Mouse (Mus musculus) liver (tissue): ENCODE data around the gene Snap25.

Source experiments
- DNase-seq: peaks from one replicate; pipeline ENCODE4 v3.0.0-alpha.2; 2020; ENCODE audit warnings: mixed read lengths

Snap25 gene

DNA sequence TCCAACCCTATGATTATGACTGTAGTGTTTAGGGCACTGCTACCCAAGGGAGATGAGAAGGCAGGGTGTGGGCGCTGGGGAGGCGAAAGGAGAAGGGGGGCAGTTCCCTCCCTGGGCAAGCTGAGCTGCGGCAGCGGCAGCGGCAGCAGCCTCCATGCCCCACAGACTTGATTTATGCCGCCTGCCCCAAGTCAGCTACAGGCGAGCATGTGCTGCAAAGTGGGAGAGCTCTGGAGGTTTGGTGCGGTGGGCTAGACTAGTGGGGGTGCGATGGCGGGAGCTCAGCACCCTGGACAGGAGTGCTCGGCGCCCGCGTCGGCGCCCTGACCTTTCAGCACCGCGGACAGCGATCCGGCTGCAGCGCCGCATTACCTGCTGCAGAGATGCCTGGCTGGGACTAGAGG lies 757 bp downstream of the Snap25 start:
- DNase-seq, result peak; percentile 74

GRCm38 (mm10) chr2:136715531-136715930 lies 2.3 kb downstream of the Snap25 start:
- no peak for DNase-seq

DNA sequence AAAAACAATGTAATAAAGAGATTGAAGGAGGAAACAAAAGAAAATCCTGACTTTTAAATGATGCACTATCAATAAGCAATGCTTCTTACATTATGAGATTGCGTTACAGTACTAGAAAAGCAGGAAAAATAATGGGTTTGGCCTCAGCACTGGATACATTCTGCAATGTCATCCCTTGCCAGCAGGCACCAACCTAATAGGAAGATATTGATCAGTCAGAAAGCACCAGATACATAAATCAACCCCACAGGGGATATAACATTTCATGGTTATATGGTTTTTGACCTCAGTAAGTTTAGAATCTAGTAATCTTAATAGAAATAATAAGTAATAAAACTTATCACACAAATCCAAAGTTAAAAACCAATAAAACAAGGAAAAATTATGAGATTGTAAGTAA lies 3.1 kb downstream of the Snap25 start:
- DNase-seq, result no peak

DNA sequence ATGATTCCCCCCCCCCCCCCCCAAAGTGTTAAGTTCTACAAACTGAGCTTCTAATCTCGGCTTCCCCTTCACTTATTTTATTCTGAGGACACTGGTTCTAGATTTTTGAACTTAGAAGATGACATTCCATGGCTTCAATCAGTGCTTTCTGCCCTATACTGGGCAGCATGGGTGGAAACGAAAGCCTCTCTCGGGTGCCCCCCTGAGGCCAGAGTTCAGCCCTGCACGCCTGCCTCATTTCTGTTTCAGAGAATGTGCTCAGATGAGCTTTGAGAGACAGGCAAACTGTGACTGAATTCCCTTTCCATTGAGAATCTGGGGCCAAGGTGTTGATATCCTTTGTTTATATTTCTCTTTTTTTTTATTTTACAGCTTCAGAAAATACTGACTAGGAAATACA lies 7.0 kb downstream of the Snap25 start:
- no peak for DNase-seq

DNA sequence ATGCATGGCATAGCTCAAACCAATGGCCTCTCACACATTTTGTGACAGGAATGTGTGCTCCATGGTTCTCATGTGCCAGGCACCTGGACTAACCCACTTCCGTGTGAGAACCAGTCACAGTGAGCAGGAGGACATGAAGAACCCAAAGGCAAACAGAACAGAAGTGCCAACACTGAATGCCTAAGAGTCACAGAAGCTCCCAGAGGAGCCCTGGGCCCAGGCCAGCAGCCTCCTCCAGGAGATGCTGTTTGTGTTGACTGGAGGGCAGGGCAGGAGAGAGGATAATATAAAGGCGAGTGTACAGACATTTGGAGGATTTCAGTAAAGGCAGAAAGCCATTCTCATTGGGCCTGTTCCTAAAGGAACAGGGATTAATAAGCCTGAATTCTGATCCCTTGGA lies 25.0 kb downstream of the Snap25 start:
- no peak for DNase-seq

DNA sequence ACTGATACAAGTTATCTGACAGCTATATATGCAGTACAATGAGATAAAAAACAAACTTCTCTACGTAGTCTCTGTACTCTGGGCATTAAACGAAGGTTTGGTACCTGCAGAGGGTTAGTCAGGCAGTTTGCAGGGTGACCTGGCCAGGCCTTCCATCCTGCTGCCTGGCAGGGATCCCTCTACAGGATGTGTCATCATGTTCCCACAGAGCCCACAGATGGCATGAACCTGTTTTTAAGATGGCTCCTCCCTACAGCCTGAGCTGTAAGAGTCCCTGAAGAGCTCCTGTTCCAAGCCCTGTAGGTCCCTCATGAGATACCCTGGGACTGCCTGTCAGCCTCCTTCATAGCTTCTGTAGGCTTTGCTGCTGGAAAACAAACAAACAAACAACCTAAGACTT lies 29.0 kb downstream of the Snap25 start:
- DNase-seq, result no peak

- no peak for DNase-seq
Measured at GRCm38 (mm10) chr2:136744683-136745326, 31.6 kb downstream of the Snap25 start.

GRCm38 (mm10) chr2:136745327-136745994 lies 32.2 kb downstream of the Snap25 start:
- no peak for DNase-seq

- DNase-seq, result no peak
Measured at GRCm38 (mm10) chr2:136753682-136754081, 40.4 kb downstream of the Snap25 start.

DNA sequence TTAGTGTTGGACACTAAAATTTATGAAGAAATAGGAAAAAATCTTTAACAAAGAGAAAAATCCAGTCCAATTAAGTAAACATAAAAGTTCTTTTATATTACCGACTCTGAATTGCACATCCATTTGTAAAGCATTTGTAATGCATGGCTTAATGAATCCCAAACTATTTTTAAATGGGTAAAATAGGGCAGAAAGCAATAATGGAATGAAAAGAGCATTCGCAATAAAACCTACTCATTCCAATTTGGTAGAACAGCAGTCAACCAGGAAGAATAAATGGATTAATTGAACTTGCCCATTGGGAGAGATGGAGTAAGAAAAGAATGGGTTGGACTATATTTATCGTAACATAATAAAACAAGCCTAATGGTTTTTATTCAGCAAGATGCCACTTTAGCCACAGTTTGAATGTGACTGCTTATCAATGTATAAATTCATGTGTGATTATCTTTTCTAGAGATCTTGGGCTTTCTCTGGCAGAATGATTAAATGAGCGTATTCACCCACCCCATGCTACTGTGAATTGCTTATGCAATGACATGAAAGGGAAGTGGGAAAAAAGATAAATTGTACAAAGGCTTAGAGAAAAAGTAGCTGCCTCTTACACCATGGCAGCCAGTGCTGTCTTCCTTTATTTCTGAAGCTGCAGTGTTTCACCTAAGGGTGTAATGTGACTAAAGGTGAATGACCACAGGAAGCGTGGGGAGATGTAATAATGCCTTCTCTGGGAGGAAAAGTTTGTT lies 45.7 kb downstream of the Snap25 start:
- DNase-seq, result no peak

- no peak for DNase-seq
Measured at GRCm38 (mm10) chr2:136778156-136778555, 64.9 kb downstream of the Snap25 start.

DNA sequence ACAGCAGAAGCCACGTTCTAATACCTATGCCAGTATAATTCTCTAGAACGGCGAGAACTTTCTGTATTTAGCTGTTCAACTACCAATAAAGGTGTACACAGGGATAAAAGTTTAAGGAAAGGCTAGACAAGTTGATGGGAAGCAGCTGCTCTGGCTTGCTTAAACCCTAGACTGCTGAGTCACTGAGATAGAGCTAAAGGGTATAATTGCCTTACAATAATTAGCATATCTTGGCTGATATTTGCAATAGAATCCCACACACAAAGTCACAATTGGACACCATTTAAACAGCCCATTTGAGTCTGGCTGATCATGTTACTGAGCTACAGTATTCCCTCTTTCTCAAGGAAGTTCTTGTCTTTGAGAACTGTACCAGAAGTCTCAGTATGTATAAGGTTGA lies 65.4 kb downstream of the Snap25 start:
- DNase-seq, result no peak

- no peak for DNase-seq
Measured at GRCm38 (mm10) chr2:136780268-136780667, 67.0 kb downstream of the Snap25 start.

DNA sequence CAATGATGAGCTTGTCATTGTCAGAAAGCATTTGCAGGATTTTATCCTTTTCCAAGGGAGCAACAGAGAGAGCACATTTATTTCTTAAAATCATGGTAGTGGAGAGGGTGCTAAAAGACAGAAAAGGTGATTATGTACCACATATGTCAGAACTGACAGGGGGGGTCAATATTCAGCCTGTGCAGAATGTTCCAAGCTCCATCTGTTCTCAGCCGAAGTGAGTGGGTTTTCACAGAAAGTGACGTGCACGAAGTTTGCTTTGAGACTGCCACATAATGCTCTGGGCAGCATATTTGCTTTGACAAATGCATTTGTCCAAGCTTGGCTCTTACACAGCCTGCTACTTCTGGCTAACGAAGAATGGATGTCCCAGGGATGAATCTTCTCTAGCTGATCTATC lies 71.1 kb downstream of the Snap25 start:
- DNase-seq, result no peak

DNA sequence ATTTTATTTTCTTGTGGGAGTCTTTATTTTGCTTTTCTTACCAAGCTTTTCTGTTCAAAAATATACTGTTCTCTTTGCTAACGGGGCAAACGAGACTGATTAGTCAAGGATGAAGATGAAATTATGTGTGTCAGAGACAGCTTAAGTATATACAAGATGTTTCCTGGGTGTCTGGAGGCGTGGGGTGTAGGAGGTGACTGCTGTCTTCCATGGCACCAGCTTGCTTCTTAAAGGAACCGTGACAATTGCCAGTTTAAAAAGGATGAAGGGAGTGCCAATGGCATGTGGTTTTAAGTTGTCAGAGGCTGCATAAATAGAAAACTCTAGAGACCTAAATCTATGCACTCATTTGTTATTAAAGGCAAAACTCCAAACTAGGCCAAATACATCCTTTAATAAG lies 75.1 kb downstream of the Snap25 start:
- no peak for DNase-seq

DNA sequence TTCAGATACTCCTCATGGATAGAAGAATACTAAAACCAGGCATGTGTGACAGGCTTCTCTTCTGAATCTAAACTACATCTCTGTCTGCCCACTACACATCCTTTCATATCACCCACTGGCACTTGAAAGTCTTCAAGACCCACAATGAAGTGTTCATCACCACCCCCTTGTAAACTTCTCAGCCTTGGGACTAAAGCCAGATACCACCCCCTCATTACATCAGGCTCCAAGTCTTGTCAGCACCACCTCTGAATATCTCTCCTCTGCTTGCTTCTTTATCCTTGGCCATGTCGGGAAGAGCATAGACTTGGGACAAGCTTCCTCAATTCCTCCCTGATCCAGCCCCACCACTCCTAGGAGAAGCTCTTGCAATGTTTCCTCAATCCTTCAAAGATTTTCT lies 83.3 kb downstream of the Snap25 start:
- DNase-seq, result no peak

GRCm38 (mm10) chr2:136798887-136799430 lies 85.7 kb downstream of the Snap25 start:
- no peak for DNase-seq

- DNase-seq, result no peak
Measured at GRCm38 (mm10) chr2:136801102-136801501, 87.8 kb downstream of the Snap25 start.

DNA sequence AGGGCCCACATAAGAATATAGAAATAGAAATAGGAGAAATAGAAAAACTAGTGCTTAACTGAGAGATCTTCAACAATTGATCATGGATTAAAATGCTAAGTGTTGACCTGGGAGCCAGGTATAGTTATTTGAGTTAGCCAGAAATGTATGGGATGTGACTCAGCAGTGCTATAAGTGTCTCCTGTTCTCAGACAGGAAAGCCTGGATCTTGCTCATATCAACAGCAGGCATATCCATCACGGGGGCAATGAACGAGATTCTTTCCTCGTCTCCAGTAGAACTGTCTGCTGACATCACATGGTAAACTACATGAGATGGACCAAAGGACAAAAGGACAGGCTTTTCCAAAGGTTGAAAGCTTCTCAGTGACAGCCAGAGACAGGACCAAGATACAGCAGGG lies 88.8 kb downstream of the Snap25 start:
- no peak for DNase-seq

- DNase-seq, result no peak
Measured at GRCm38 (mm10) chr2:136803142-136803541, 89.9 kb downstream of the Snap25 start.

DNA sequence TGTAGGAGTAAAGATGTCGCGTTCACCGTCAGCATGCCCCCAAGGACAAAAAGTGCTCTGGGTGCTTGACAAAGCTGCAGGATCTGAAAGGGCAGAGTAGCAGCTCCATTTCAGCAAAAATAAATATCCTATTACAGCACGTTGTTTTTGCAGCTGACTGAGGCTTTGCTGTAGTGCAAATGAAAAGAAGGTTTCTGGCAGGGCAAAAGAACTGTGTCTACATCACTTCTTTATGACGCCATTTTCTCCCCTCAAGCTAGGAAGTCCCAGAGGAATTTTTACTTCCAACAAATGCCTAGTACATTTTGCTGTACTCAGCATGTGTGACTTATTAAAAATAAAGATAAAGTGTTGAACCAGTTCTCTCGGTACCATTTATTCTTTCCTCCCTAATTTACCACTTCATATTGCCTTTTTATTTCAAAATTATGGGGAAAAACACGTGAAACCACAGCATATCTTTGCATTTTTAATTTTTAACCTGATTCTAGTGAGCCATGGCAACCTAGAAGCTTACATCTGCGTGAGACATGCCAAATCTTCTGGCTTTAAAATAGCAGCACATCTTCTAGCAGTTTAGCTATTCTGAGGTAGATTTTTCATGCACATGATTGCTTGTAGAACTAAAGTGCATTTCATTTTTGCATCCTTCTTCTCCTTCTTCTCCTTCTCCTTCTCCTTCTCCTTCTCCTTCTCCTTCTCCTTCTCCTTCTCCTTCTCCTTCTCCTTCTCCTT lies 94.9 kb downstream of the Snap25 start:
- no peak for DNase-seq

DNA sequence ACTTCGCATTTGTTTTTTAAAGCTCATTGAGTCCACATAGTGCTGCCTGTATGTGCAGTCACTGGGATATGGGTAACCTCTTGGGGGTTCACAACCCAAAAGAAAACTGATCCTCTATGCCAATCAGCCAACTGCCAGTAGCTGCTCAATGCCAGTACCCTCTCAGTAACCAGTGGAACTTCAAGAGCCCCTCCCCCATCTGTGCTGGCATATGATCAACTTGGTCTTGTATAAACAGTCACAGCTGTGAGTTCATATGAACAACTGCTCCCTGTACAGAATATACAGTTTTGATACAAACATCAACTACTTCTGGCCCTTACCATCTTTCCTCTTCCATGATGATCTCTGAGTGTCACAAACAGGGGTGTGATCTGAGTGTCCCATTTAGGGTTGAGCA lies 98.1 kb downstream of the Snap25 start:
- DNase-seq, result no peak

- no peak for DNase-seq
Measured at GRCm38 (mm10) chr2:136816717-136817400, 103.6 kb downstream of the Snap25 start.
